Mouse (Mus musculus) spleen, adult 2 months (tissue): Measurements from ENCODE around the gene Tdrd5. TPM values are rescaled to one million over a fixed set of nuclear protein-coding genes. Genes with fewer than 3 reads are reported as not detected.
"Not testable (repeated sequence)": the region's sequence is repeated elsewhere in the genome, so short reads cannot be mapped to it uniquely, and the experiment has no call there.

ENCODE experiments used
- DNase-seq, 2 experiments: peaks; one replicate each; pipeline versions ENCODE4 v3.0.0 to v3.0.0-alpha.2; 2012 to 2021; ENCODE audit warnings: low spot score in 2 of 2, low read depth in 1 of 2
- H3K27ac ChIP-seq: fragments of 200-500 bp; 2 replicates; pipeline ENCODE4 v1.5.1; 2012; ENCODE audit warnings: low read length, inconsistent platforms; ENCODE audit not compliant: insufficient read depth
- H3K27me3 ChIP-seq: fragments of 200-500 bp; 2 replicates; pipeline ENCODE4 v1.6.1; 2012; ENCODE audit warnings: mild to moderate bottlenecking, moderate library complexity, low read length, inconsistent platforms; ENCODE audit not compliant: control insufficient read depth, insufficient read depth
- H3K36me3 ChIP-seq: fragments of 200-500 bp; 2 replicates; pipeline ENCODE4 v1.6.1; 2012; ENCODE audit warnings: mild to moderate bottlenecking, low read length, inconsistent platforms; ENCODE audit not compliant: control insufficient read depth, insufficient read depth
- H3K4me1 ChIP-seq: fragments of 200-500 bp; 2 replicates; pipeline ENCODE4 v1.6.1; 2011; ENCODE audit warnings: inconsistent platforms; ENCODE audit not compliant: control insufficient read depth, insufficient read depth, insufficient read length
- H3K4me3 ChIP-seq: fragments of 200-500 bp; 2 replicates; pipeline ENCODE4 v1.5.1; 2011; ENCODE audit warnings: mild to moderate bottlenecking, inconsistent platforms; ENCODE audit not compliant: insufficient read depth, insufficient read length; ENCODE audit errors: extremely low read depth
- CTCF ChIP-seq: fragments of 200-500 bp; IDR thresholded peaks from 2 replicates; pipeline ENCODE4 v1.5.1; 2011; ENCODE audit warnings: mild to moderate bottlenecking, inconsistent platforms; ENCODE audit not compliant: insufficient read depth, insufficient read length, insufficient replicate concordance; ENCODE audit errors: extremely low read depth
- POLR2A ChIP-seq: fragments of 200-500 bp; IDR thresholded peaks from 2 replicates; pipeline ENCODE4 v1.6.1; 2011; ENCODE audit warnings: low read depth, low read length, inconsistent platforms
- WGBS: fragments of 180-500 bp; shearing (Covaris S2); methylation state at CpG from one replicate; pipeline ENCODE4 v1.1.7; 2018; 5-methylcytosine and 5-hydroxymethylcytosine counted together
- polyA plus RNA-seq: library from polyadenylated mRNA; depleted of rRNA; stranded (reverse); fragments of >200 nt; gene quantifications from 2 replicates; pipeline ENCODE4 v1.2.3, GENCODE M21; 2012

Gene Tdrd5
- polyA plus RNA-seq, 1 experiment = not detected

GRCm38 (mm10) chr1:156263352-156263751 is 40.1 kb downstream of the Tdrd5 start:
- WGBS = 67% methylated on average over 2 of the region's 2 CpGs
- H3K4me3 ChIP-seq = no peak overlapping the region
- TF ChIP-seq CTCF (peak; percentile 62; the same call in 1 of the 2 replicates), POLR2A (no peak)
- no peaks in the 10 kb centered on the region for H3K36me3 ChIP-seq
- H3K27ac ChIP-seq = no peak overlapping the region
- H3K4me1 ChIP-seq = no peaks in the 10 kb centered on the region
- H3K27me3 ChIP-seq = no peaks in the 10 kb centered on the region
- DNase-seq = peak in 1 of 2 experiments; percentile 8

DNA sequence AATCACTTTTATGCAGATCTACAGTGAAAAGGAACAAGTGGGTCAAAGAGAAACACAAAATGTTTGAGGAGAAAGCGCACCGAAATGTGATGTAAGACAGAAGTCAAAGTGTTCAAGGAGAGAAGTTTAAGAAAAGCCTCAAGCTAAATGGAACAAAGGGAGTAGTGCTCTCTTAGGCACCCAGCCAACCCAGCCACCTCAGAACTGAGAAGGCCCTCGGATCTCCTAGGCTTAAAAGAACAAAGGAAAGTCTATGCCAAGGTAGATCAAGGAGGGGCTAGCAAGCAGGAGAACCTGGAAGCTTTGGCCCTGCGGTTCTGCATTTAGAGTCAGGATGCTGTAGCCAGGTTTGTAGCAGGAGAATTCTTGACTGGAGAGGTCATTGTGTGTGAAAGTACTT is 48.6 kb downstream of the Tdrd5 start:
- TF ChIP-seq CTCF (no peak), POLR2A (no peak)
- no peak for DNase-seq
- no peaks in the 10 kb centered on the region for H3K4me1 ChIP-seq

DNA sequence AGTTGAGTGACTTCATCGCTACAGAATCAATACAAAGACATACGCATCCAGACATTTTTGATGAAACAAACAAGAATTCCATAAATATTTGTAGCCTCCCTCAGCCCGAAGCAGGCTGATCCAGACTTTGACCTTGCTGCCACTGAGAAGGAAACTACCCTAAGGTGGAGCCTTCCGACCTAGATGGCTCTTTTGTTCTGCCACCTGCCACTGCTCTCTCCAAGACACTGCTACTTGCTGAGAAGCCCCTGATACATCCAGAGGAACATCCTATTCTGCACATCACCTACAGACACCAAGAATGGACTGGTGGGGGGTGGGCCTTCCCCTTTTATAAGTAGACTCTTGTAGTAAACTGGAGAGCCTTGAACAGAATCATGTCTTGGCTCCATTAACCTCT is 52.4 kb downstream of the Tdrd5 start:
- not testable (repeated sequence) for H3K27me3 ChIP-seq, H3K4me1 ChIP-seq, H3K27ac ChIP-seq, H3K36me3 ChIP-seq, H3K4me3 ChIP-seq, DNase-seq
- 87% methylated on average over 4 of the region's 4 CpGs for WGBS

More for the DNA sequence above, 48.6 kb downstream of the Tdrd5 start:
- Histone ChIP-seq H3K27ac (no peak overlapping the region), H3K27me3 (no peaks in the 10 kb centered on the region), H3K4me3 (no peak overlapping the region), H3K36me3 (no peaks in the 10 kb centered on the region)
- WGBS = 87% methylated on average over 4 of the region's 4 CpGs

GRCm38 (mm10) chr1:156247893-156248292 is 55.6 kb downstream of the Tdrd5 start:
- WGBS = 81% methylated on average over 3 of the region's 3 CpGs
- Histone ChIP-seq H3K27me3 (no peaks in the 10 kb centered on the region), H3K4me3 (no peak overlapping the region), H3K36me3 (no peaks in the 10 kb centered on the region), H3K4me1 (no peaks in the 10 kb centered on the region), H3K27ac (no peak overlapping the region)
- DNase-seq = no peak
- no peak for TF ChIP-seq CTCF
- no peak for TF ChIP-seq POLR2A

- peak; percentile 12 to 18 for DNase-seq
- Histone ChIP-seq H3K27me3 (no peaks in the 10 kb centered on the region), H3K4me1 (no peaks in the 10 kb centered on the region), H3K27ac (no peak overlapping the region), H3K36me3 (no peaks in the 10 kb centered on the region), H3K4me3 (no peak overlapping the region)
- WGBS = 12% methylated on average over 14 of the region's 14 CpGs
- TF ChIP-seq CTCF (peak; percentile 81), POLR2A (no peak)
These were observed 61.6 kb downstream of the Tdrd5 start for GRCm38 (mm10) chr1:156241713-156242348.

DNA sequence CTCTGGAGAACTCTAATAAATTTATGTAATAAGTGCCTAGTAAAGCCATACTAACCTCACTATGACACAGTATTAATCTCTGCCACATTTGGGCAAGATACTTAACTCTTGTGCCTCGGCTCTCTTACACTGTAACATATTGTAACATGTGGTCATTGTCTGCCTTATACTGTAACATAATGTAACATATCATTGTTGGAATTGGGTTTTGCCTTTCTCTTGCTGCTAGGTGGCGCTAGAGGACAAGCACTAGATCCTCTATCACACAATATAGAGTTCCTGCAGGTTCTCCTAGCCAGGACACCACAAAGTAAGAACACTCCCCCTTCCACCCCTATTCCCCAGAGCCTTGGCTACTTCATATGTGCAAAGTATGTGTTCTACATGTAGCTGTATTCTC is 62.4 kb downstream of the Tdrd5 start:
- no peaks in the 10 kb centered on the region for H3K27me3 ChIP-seq
- TF ChIP-seq CTCF (no peak), POLR2A (no peak)
- H3K27ac ChIP-seq = no peak overlapping the region
- DNase-seq = no peak
- WGBS = 35% methylated on average over 2 of the region's 2 CpGs
- H3K4me3 ChIP-seq = no peak overlapping the region
- H3K4me1 ChIP-seq = no peaks in the 10 kb centered on the region
- H3K36me3 ChIP-seq = no peaks in the 10 kb centered on the region

GRCm38 (mm10) chr1:156231122-156231521 is 72.3 kb downstream of the Tdrd5 start:
- no peak for DNase-seq
- H3K27ac ChIP-seq = no peak overlapping the region
- H3K4me3 ChIP-seq = no peak overlapping the region
- WGBS = 94% methylated on average over 6 of the region's 6 CpGs
- no peak for TF ChIP-seq CTCF
- TF ChIP-seq POLR2A = no peak
- no peaks in the 10 kb centered on the region for H3K4me1 ChIP-seq
- no peaks in the 10 kb centered on the region for H3K36me3 ChIP-seq
- no peaks in the 10 kb centered on the region for H3K27me3 ChIP-seq
